Mouse (Mus musculus) adipose tissue, adult 10 weeks (tissue): Measurements from ENCODE around the gene Ccdc137. TPM values are rescaled to one million over a fixed set of nuclear protein-coding genes. Genes with fewer than 3 reads are reported as not detected.

Source experiments
- polyA plus RNA-seq: library from polyadenylated mRNA; stranded (reverse); fragments of 350-450 nt; fragmentation: Illumina TruSeq; extraction: RNeasy Lipid Tissue Mini Kit (QIAGEN cat#74804); gene quantifications from one replicate; pipeline ENCODE4 v1.2.3, GENCODE M21; 2014; ENCODE audit warnings: low read depth, low replicate concordance

Ccdc137 gene
- polyA plus RNA-seq: 18.3 TPM

DNA sequence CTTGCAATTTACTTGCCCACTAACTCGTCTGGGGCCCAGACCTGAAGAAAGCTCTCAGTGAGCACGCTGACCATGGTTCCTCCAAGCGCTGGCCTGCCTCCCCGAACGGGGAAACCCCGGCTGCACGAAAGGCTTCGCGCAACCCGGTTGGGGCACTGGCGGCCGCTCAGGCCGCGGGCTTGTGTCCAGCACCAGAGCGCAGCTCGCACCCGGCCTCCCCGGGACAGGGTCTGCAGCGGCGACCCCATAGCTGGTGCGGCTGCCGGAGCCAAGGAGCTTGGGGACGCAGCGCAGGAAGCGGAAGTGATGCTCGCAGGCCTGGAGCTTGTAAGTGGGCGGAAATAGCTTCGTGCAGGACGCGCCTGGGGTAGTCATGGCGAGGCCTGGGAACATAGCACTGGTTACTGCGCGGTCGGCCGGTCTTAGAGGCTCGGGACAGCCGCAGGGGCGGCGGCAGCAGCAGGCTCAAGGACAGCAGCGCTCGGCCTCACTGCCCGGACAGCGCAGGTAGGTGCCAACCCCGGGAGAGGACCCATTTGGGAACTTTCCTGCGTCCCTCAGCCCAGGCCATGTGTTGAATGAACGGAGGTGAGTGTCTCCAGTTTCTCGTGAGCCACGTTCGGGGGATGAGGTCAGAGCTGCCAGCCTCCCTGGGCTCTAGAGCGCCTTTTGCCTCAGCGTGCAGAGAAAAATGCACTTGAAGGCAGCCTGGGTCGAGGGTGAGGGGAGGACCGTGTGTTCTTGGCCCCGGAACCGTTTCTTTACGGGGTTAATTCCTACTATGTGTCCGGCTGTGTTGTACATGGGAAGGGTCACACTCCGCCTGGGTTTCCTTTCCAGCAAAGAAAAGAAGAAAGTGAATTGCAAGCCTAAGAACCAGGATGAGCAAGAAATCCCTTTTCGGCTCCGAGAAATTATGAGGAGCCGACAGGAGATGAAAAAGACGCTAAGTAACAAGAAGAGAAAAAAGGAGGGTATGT lies at the start of gene Ccdc137, which contains the start of gene Oxld1:
Ccdc137 (plus strand) TSS at position 344 of the 980 bp plus-strand sequence.
Oxld1 (minus strand) TSS at position 297 of the 980 bp plus-strand sequence.

DNA sequence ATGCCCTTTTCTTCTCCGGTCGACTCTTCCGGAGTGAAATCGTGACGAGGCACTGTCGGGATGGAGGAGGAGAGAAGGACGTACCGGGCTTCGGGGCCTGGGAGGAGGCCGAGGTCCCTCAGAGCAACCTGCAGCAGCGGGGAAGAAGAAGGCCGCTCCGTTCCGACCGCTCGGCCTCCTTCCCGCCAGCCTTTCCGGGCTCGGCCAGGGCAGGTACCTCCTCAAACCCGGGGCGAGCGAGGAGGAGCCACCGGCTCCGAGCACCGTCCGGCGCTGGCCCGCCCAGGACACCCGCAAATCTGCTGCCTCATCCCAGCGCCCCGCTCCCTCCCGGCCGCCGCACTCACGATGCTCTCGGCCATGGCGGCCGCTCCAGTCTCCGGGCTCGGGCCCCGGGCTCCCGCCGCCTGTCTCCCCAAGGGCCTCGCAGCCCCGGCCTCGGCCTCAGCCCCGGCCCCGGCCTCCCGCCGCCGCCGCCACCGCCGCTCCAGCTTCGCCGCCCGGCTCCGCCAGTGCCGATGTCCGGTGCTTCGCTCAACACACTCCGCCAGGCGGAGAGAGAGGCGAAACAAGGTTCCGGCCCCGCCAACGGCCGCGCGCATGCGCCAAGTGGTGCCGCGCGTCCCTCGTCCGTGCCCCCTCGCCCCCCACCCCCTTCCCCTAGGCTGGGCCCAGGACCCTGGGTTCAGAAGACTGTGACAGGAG lies 20.6 kb upstream of the Ccdc137 start, which contains the start of gene Nploc4:
Nploc4 (minus strand) TSS at position 557 of the 705 bp plus-strand sequence.

DNA sequence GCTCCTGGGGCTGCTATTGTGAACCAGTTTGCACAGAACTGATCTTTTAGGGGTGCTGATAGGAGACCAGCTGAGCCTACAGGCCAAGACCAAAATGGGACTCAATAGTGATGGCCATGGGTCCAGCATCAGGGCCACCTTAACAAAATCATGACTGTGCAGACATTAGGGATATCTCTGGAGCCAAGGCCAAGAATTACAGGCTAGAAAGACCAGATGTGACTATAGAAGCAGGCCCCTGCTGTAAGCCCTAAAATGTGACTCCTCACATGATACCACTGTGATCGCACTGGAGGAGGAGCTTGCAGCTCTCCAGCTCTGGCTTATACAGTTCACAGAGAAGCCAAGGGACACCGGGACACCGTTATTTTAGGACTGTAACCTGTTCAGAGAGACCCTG lies 15.6 kb upstream of the Ccdc137 start, which contains the start of gene Tspan10:
Tspan10 (plus strand) TSS at position 301 of the 400 bp plus-strand sequence.

GRCm38 (mm10) chr11:120453306-120453705 lies 4.6 kb upstream of the Ccdc137 start, which contains the start of gene Pde6g:
Gene Pde6g, minus strand, starts transcription at chr11:120453500.

GRCm38 (mm10) chr11:120467051-120467735 lies 9.3 kb downstream of the Ccdc137 start, which contains the start of gene Arl16:
Gene Arl16, minus strand, starts transcription at chr11:120467607.

GRCm38 (mm10) chr11:120484265-120484981 lies 26.5 kb downstream of the Ccdc137 start, which contains the start of gene Mrpl12:
Gene Mrpl12, plus strand, starts transcription at chr11:120484613.

GRCm38 (mm10) chr11:120491317-120492023 lies 33.6 kb downstream of the Ccdc137 start, which contains the start of gene Slc25a10:
Gene Slc25a10, plus strand, starts transcription at chr11:120491840.

Other genes with a start within 250 kb of the Ccdc137 start
- gene Bahcc1, start 225.2 kb upstream of the Ccdc137 start, polyA plus RNA-seq: 10.2 TPM
- 1,201 TPM for gene Actg1, start 109.6 kb upstream of the Ccdc137 start, polyA plus RNA-seq
- 0.92 TPM for gene Fscn2, start 96.6 kb upstream of the Ccdc137 start, polyA plus RNA-seq
- 9.8 TPM for gene Faap100, start 79.4 kb upstream of the Ccdc137 start, polyA plus RNA-seq
- gene Nploc4, start 20.4 kb upstream of the Ccdc137 start, polyA plus RNA-seq: 50.3 TPM
- gene Tspan10, start 15.5 kb upstream of the Ccdc137 start, polyA plus RNA-seq: not detected
- gene Pde6g, start 4.6 kb upstream of the Ccdc137 start, polyA plus RNA-seq: 0.65 TPM
- gene Oxld1, start within 50 bp of the Ccdc137 start, polyA plus RNA-seq: 20.5 TPM
- 23.1 TPM for gene Arl16, start 9.5 kb downstream of the Ccdc137 start, polyA plus RNA-seq
- gene Mrpl12, start 26.5 kb downstream of the Ccdc137 start, polyA plus RNA-seq: 58.6 TPM
- 127 TPM for gene Slc25a10, start 33.7 kb downstream of the Ccdc137 start, polyA plus RNA-seq
- gene Gcgr, start 72.6 kb downstream of the Ccdc137 start, polyA plus RNA-seq: 0.86 TPM
- 110 TPM for gene Mcrip1, start 91.6 kb downstream of the Ccdc137 start, polyA plus RNA-seq
- gene Ppp1r27, start 93.0 kb downstream of the Ccdc137 start, polyA plus RNA-seq: not detected
- gene P4hb, start 115.1 kb downstream of the Ccdc137 start, polyA plus RNA-seq: 519 TPM
- gene Arhgdia, start 123.5 kb downstream of the Ccdc137 start, polyA plus RNA-seq: 356 TPM
- 39.4 TPM for gene Alyref, start 140.2 kb downstream of the Ccdc137 start, polyA plus RNA-seq
- gene Anapc11, start 140.3 kb downstream of the Ccdc137 start, polyA plus RNA-seq: 47.3 TPM
- gene Npb, start 150.4 kb downstream of the Ccdc137 start, polyA plus RNA-seq: not detected
- gene Pcyt2, start 159.8 kb downstream of the Ccdc137 start, polyA plus RNA-seq: 83.9 TPM
- gene Sirt7, start 167.1 kb downstream of the Ccdc137 start, polyA plus RNA-seq: 40.4 TPM
- 66.7 TPM for gene Mafg, start 175.5 kb downstream of the Ccdc137 start, polyA plus RNA-seq
- 4.0 TPM for gene Pycr1, start 185.7 kb downstream of the Ccdc137 start, polyA plus RNA-seq
- not detected for gene Myadml2, start 190.0 kb downstream of the Ccdc137 start, polyA plus RNA-seq
- 4.7 TPM for gene Notum, start 203.1 kb downstream of the Ccdc137 start, polyA plus RNA-seq
- 76.1 TPM for gene Aspscr1, start 214.9 kb downstream of the Ccdc137 start, polyA plus RNA-seq